Mouse (Mus musculus): ENCODE results near the gene Bcl2a1d. TPM values are rescaled to one million over a fixed set of nuclear protein-coding genes. Genes with fewer than 3 reads are reported as not detected.
"Not testable (repeated sequence)": the region's sequence is repeated elsewhere in the genome, so short reads cannot be mapped to it uniquely, and the experiment has no call there.

The Bcl2a1d gene
- polyA plus RNA-seq, 1 experiment: not detected

- Histone ChIP-seq H3K27me3 (ENCODE audit: control insufficient read depth, insufficient read depth, low read length, poor library complexity, severe bottlenecking) (no peaks in the 10 kb centered on the region), H3K9me3 (replicated peaks; ENCODE audit: control insufficient read depth, insufficient read depth, low read length, poor library complexity, severe bottlenecking) (no peaks in the 10 kb centered on the region), H3K4me1 (ENCODE audit: control insufficient read depth, insufficient read depth, low read length) (no peaks in the 10 kb centered on the region), H3K36me3 (ENCODE audit: control insufficient read depth, insufficient read depth, low read length, poor library complexity, severe bottlenecking) (no peaks in the 10 kb centered on the region), H3K9ac (ENCODE audit: low read depth, poor library complexity, severe bottlenecking) (no peak overlapping the region), H3K4me3 (ENCODE audit: low read depth, low read length) (no peak overlapping the region), H3K27ac (ENCODE audit: insufficient read depth, low read length) (no peak overlapping the region)
- TF ChIP-seq CTCF (IDR thresholded peaks at IDR 0.05; ENCODE audit: low read depth, low read length) (no peak), POLR2A (IDR thresholded peaks at IDR 0.05; ENCODE audit: insufficient read depth, low read length) (no peak), EP300 (IDR thresholded peaks at IDR 0.05; ENCODE audit: insufficient read depth, low read depth, low read length) (no peak)
Observed at GRCm38 (mm10) chr9:88709304-88709703, 22.4 kb downstream of the Bcl2a1d start.

- Histone ChIP-seq H3K9me3 (replicated peaks; ENCODE audit: control insufficient read depth, insufficient read depth, low read length, poor library complexity, severe bottlenecking) (no peaks in the 10 kb centered on the region), H3K27ac (ENCODE audit: insufficient read depth, low read length) (no peak overlapping the region), H3K36me3 (ENCODE audit: control insufficient read depth, insufficient read depth, low read length, poor library complexity, severe bottlenecking) (no peaks in the 10 kb centered on the region), H3K27me3 (ENCODE audit: control insufficient read depth, insufficient read depth, low read length, poor library complexity, severe bottlenecking) (no peaks in the 10 kb centered on the region), H3K4me3 (ENCODE audit: low read depth, low read length) (no peak overlapping the region), H3K4me1 (ENCODE audit: control insufficient read depth, insufficient read depth, low read length) (no peaks in the 10 kb centered on the region), H3K9ac (ENCODE audit: low read depth, poor library complexity, severe bottlenecking) (no peak overlapping the region)
- TF ChIP-seq EP300 (IDR thresholded peaks at IDR 0.05; ENCODE audit: insufficient read depth, low read depth, low read length) (no peak), CTCF (IDR thresholded peaks at IDR 0.05; ENCODE audit: low read depth, low read length) (no peak), POLR2A (IDR thresholded peaks at IDR 0.05; ENCODE audit: insufficient read depth, low read length) (no peak)
Observed at GRCm38 (mm10) chr9:88706700-88707099, 25.0 kb downstream of the Bcl2a1d start.

- not testable (repeated sequence) for H3K9ac ChIP-seq (ENCODE audit: low read depth, poor library complexity, severe bottlenecking); H3K9me3 ChIP-seq (replicated peaks; ENCODE audit: control insufficient read depth, insufficient read depth, low read length, poor library complexity, severe bottlenecking); H3K36me3 ChIP-seq (ENCODE audit: control insufficient read depth, insufficient read depth, low read length, poor library complexity, severe bottlenecking); H3K27ac ChIP-seq (ENCODE audit: insufficient read depth, low read length); H3K4me1 ChIP-seq (ENCODE audit: control insufficient read depth, insufficient read depth, low read length); H3K4me3 ChIP-seq (ENCODE audit: low read depth, low read length); H3K27me3 ChIP-seq (ENCODE audit: control insufficient read depth, insufficient read depth, low read length, poor library complexity, severe bottlenecking)
Observed at GRCm38 (mm10) chr9:88705157-88705556, 26.6 kb downstream of the Bcl2a1d start.

- not testable (repeated sequence) for H3K4me1 ChIP-seq (ENCODE audit: control insufficient read depth, insufficient read depth, low read length); H3K36me3 ChIP-seq (ENCODE audit: control insufficient read depth, insufficient read depth, low read length, poor library complexity, severe bottlenecking); H3K27ac ChIP-seq (ENCODE audit: insufficient read depth, low read length); H3K9me3 ChIP-seq (replicated peaks; ENCODE audit: control insufficient read depth, insufficient read depth, low read length, poor library complexity, severe bottlenecking); H3K4me3 ChIP-seq (ENCODE audit: low read depth, low read length); H3K27me3 ChIP-seq (ENCODE audit: control insufficient read depth, insufficient read depth, low read length, poor library complexity, severe bottlenecking); H3K9ac ChIP-seq (ENCODE audit: low read depth, poor library complexity, severe bottlenecking)
Observed at GRCm38 (mm10) chr9:88698746-88699145, 33.0 kb downstream of the Bcl2a1d start.

- H3K36me3 ChIP-seq (ENCODE audit: control insufficient read depth, insufficient read depth, low read length, poor library complexity, severe bottlenecking); H3K4me1 ChIP-seq (ENCODE audit: control insufficient read depth, insufficient read depth, low read length); H3K4me3 ChIP-seq (ENCODE audit: low read depth, low read length); H3K9me3 ChIP-seq (replicated peaks; ENCODE audit: control insufficient read depth, insufficient read depth, low read length, poor library complexity, severe bottlenecking); H3K9ac ChIP-seq (ENCODE audit: low read depth, poor library complexity, severe bottlenecking); H3K27me3 ChIP-seq (ENCODE audit: control insufficient read depth, insufficient read depth, low read length, poor library complexity, severe bottlenecking); H3K27ac ChIP-seq (ENCODE audit: insufficient read depth, low read length): not testable (repeated sequence)
Observed at GRCm38 (mm10) chr9:88691307-88691706, 40.4 kb downstream of the Bcl2a1d start.

- H3K9ac ChIP-seq (ENCODE audit: low read depth, poor library complexity, severe bottlenecking); H3K27me3 ChIP-seq (ENCODE audit: control insufficient read depth, insufficient read depth, low read length, poor library complexity, severe bottlenecking); H3K27ac ChIP-seq (ENCODE audit: insufficient read depth, low read length); H3K9me3 ChIP-seq (replicated peaks; ENCODE audit: control insufficient read depth, insufficient read depth, low read length, poor library complexity, severe bottlenecking); H3K36me3 ChIP-seq (ENCODE audit: control insufficient read depth, insufficient read depth, low read length, poor library complexity, severe bottlenecking); H3K4me1 ChIP-seq (ENCODE audit: control insufficient read depth, insufficient read depth, low read length); H3K4me3 ChIP-seq (ENCODE audit: low read depth, low read length): not testable (repeated sequence)
Observed at GRCm38 (mm10) chr9:88689451-88689850, 42.3 kb downstream of the Bcl2a1d start.

- not testable (repeated sequence) for H3K27ac ChIP-seq (ENCODE audit: insufficient read depth, low read length); H3K4me3 ChIP-seq (ENCODE audit: low read depth, low read length); H3K9ac ChIP-seq (ENCODE audit: low read depth, poor library complexity, severe bottlenecking); H3K27me3 ChIP-seq (ENCODE audit: control insufficient read depth, insufficient read depth, low read length, poor library complexity, severe bottlenecking); H3K9me3 ChIP-seq (replicated peaks; ENCODE audit: control insufficient read depth, insufficient read depth, low read length, poor library complexity, severe bottlenecking); H3K4me1 ChIP-seq (ENCODE audit: control insufficient read depth, insufficient read depth, low read length); H3K36me3 ChIP-seq (ENCODE audit: control insufficient read depth, insufficient read depth, low read length, poor library complexity, severe bottlenecking)
Observed at GRCm38 (mm10) chr9:88686719-88687118, 45.0 kb downstream of the Bcl2a1d start.

Other genes starting within 250 kb of the Bcl2a1d start
- 314 and 327 TPM in 2 replicates for gene Syncrip, start 249.3 kb downstream of the Bcl2a1d start, polyA plus RNA-seq (2011; ENCODE audit: insufficient read depth, insufficient read length, low read depth, missing spikeins)
- 7.9 and 11.5 TPM in 2 replicates for gene Zfp949, start 183.9 kb downstream of the Bcl2a1d start, polyA plus RNA-seq (2011; ENCODE audit: insufficient read depth, insufficient read length, low read depth, missing spikeins)
- gene Trim43a, start 151.0 kb downstream of the Bcl2a1d start, polyA plus RNA-seq (2011; ENCODE audit: insufficient read depth, insufficient read length, low read depth, missing spikeins): not detected in 2 replicates
- 6.0 and 10.4 TPM in 2 replicates for gene Mthfsl, start 11.6 kb downstream of the Bcl2a1d start, polyA plus RNA-seq (2011; ENCODE audit: insufficient read depth, insufficient read length, low read depth, missing spikeins)
- not detected in 2 replicates for gene Trim43c, start 107.2 kb upstream of the Bcl2a1d start, polyA plus RNA-seq (2011; ENCODE audit: insufficient read depth, insufficient read length, low read depth, missing spikeins)
- not detected in 2 replicates for gene Bcl2a1a, start 225.0 kb upstream of the Bcl2a1d start, polyA plus RNA-seq (2011; ENCODE audit: insufficient read depth, insufficient read length, low read depth, missing spikeins)

Data from ES-Bruce4 (cell line).